Mouse (Mus musculus): ENCODE data around the gene Nfatc2ip.

Nfatc2ip gene

GRCm38 (mm10) chr7:126354738-126355614 lies 41.6 kb downstream of the Nfatc2ip start:
- POLR2A ChIA-PET, result interaction anchor here in 3 of 4 experiments (0.6 to 2.8 kb wide), 10 partner anchors 9 to 260 kb away, joined by 3 to 11 read pairs (median 4); partner anchors contain the start of gene Spns1 (in 3 of the 3)
- CTCF ChIA-PET, result interaction anchor here in 2 of 4 experiments (0.6 to 1.7 kb wide), 2 partner anchors 10 to 31 kb away, joined by 4 to 5 read pairs; no protein-coding TSS in a partner anchor

- CTCF ChIA-PET, result interaction anchor here in 2 of 4 experiments (0.6 to 0.8 kb wide), 2 partner anchors 9 to 16 kb away, joined by 3 to 5 read pairs; partner anchors contain the start of gene Lat (in 1 of the 2)
- POLR2A ChIA-PET, result interaction anchor here in 3 of 4 experiments (0.7 to 2.8 kb wide), 6 partner anchors 8 to 294 kb away, joined by 3 to 8 read pairs (median 4); partner anchors contain the start of gene Lat (in 2 of the 3)
Observed at GRCm38 (mm10) chr7:126353994-126354365, 42.6 kb downstream of the Nfatc2ip start.

DNA sequence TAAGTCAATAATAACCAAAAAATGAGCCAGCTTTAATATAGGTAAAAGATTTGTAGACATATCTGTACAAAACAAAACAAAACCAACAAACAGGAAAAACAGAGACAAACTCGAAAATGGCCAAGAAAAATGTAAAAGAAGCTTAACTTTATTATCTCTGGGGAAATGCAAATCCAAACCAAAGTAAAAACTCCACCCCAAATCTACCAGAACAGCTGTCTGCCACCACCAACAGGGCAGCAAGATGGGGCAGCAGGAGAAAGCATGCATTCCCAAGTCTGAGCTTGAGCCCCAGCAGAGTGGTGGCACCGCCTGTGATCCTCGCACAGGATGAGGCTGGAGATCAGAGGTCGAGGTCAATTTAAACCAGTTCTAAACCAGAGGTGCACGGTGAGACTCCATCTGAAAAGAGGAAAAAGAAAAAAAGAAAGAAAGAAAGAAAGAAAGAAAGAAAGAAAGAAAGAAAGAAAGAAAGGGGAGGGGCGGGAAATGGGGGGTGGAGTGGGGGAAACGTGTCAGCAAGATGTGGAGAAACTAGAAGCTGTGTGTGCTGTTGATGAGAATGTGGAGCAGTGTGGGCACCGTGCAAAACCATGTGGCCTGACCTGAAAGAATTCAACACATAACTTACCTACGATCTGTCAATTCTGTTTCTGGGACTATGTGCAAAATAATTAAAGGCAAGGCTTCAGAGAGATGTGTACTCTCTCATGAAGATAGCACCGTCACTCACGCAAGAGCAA lies 43.1 kb downstream of the Nfatc2ip start:
- CTCF ChIA-PET, result interaction anchor here in 1 of 4 experiments (0.8 kb wide), 1 partner anchor 16 kb away, joined by 3 read pairs; the partner anchor contains the start of gene Lat
- POLR2A ChIA-PET, result interaction anchor here in 3 of 4 experiments (0.6 to 2.8 kb wide), 7 partner anchors 8 to 295 kb away, joined by 3 to 8 read pairs (median 4); partner anchors contain the start of gene Lat (in 2 of the 3)

GRCm38 (mm10) chr7:126351419-126351951 lies 45.1 kb downstream of the Nfatc2ip start:
- ChIA-PET CTCF (interaction anchor here in 2 of 4 experiments (0.6 to 1.0 kb wide), 2 partner anchors 48 to 76 kb away, joined by 3 read pairs; no protein-coding TSS in a partner anchor), POLR2A (interaction anchor here (0.5 to 3.3 kb wide), 6 partner anchors 12 to 131 kb away, joined by 3 to 9 read pairs (median 5); partner anchors contain the start of gene Spns1 (in 1 of the 4))

DNA sequence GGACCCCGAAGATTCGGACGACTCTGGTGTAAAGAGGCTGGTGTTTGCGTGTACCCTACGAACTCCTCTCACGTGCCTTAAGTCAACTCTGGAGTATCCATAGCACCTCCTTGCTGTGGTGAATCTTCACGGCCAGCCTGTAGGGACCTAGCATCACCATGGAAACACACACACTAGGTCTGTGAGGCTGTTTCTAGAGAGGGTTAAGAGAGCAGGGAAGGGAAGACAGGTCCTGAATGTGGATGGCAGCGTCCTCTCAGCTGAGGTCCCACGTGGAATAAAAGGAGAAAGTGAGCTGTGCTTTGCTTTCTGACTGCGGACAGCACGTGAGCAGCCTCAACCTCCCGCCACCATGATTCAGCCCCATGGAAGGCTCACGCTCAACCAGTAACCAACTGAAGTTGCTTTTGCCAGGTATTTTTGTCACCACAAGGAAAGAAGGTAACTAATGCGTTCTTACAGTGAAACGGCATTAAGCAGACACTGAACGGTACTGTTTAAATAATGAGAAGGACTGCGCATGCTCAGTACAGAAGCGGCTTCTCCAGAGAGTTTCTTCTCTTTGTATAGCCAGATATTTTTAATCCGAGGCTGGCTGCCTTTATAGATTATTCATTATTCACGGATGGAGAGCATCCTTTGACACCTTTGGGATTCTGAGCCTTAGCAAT lies 45.7 kb downstream of the Nfatc2ip start:
- POLR2A ChIA-PET, result interaction anchor here (0.5 to 3.3 kb wide), 6 partner anchors 10 to 132 kb away, joined by 3 to 9 read pairs (median 6); no protein-coding TSS in a partner anchor
- CTCF ChIA-PET, result no interaction called here

DNA sequence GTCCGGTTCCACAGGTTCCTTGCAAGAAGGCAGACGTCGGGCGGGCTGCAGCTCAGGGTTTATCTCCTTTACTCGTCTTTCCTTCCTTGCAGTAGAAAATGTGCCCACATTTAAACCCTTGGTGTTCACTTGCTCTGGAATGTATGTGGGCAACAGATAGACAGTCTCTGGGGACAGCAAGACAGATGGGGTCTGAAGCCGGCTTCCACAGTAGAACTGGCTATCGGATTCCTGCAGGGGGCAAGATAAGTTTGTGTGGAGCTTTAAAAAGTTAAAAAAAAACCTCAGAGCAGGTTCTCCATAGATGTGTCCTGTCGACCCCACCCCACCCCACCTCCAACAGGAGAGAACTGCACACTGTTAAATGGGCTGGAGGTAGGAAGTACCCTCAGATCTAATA lies 48.2 kb downstream of the Nfatc2ip start:
- ChIA-PET POLR2A (interaction anchor here (0.5 to 2.7 kb wide), 12 partner anchors 9 to 145 kb away, joined by 3 to 11 read pairs (median 3); partner anchors contain the start of gene Spns1 (in 1 of the 4)), CTCF (interaction anchor here in 3 of 4 experiments (0.5 to 1.6 kb wide), 5 partner anchors 8 to 29 kb away, joined by 3 to 7 read pairs (median 4); partner anchors contain the start of gene Spns1 (in 1 of the 3))

GRCm38 (mm10) chr7:126347098-126347497 lies 49.4 kb downstream of the Nfatc2ip start:
- ChIA-PET POLR2A (interaction anchor here in 2 of 4 experiments (1.3 to 4.6 kb wide), 4 partner anchors 8 to 145 kb away, joined by 3 to 22 read pairs (median 10); partner anchors contain the start of gene Spns1 (in 1 of the 2)), CTCF (interaction anchor here in 2 of 4 experiments (0.6 to 1.0 kb wide), 3 partner anchors 29 to 764 kb away, joined by 3 to 4 read pairs (median 3); partner anchors contain the start of gene Spns1 (in 1 of the 2))

GRCm38 (mm10) chr7:126345969-126346368 lies 50.6 kb downstream of the Nfatc2ip start:
- ChIA-PET CTCF (interaction anchor here (0.6 to 1.2 kb wide), 7 partner anchors 11 to 1161 kb away, joined by 3 to 4 read pairs (median 3); no protein-coding TSS in a partner anchor), POLR2A (interaction anchor here in 3 of 4 experiments (0.7 to 4.6 kb wide), 13 partner anchors 9 to 146 kb away, joined by 3 to 22 read pairs (median 4); partner anchors contain the start of genes Spns1 (in 2 of the 3), Lat (in 1 of the 3) and Nfatc2ip (in 1 of the 3))

DNA sequence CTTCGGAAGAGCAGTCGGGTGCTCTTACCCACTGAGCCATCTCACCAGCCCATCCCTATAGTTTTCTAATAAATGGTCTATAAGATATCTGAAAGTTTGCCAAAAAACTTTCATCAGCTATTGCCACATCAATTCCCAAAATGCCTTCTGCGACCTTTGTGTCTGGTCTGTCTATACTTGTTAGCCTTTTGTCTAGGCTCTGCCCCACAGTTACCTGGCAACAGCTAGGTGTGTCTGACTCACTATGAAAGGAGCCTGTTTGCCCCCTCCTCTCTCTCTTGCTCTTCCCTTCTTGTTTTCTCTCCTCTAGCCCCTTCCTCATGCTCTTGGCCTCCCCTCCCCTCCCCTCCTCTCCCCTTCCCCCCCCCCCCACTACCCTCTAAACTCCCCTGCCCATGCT lies 51.0 kb downstream of the Nfatc2ip start:
- CTCF ChIA-PET, result interaction anchor here in 3 of 4 experiments (0.6 to 1.2 kb wide), 7 partner anchors 9 to 1162 kb away, joined by 3 to 5 read pairs (median 3); no protein-coding TSS in a partner anchor
- POLR2A ChIA-PET, result interaction anchor here in 3 of 4 experiments (0.7 to 4.6 kb wide), 15 partner anchors 9 to 78 kb away, joined by 3 to 22 read pairs (median 5); partner anchors contain the start of genes Spns1 (in 2 of the 3), Lat (in 1 of the 3) and Nfatc2ip (in 1 of the 3)

DNA sequence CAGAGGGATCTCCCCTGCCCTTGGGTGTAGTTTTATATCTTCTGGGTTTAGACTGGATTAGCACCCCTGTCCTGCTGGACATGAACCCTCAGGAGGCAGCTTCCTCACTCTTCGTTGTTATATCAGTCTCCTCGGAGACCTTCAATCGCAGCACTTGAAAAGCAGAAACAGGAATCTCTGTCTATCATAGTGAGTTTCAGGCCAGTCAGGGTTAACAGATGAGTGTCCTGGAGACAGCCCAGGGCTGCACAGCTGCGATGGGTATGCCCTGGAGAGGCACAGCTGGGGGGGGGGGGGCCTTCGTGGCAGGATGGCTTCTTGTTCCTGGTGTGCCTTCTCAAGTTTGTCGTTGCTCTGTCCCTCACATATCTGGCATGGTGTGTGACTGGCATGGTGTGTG lies 55.6 kb downstream of the Nfatc2ip start:
- POLR2A ChIA-PET, result interaction anchor here in 1 of 4 experiments (0.8 to 2.3 kb wide), 4 partner anchors 10 to 33 kb away, joined by 4 to 15 read pairs (median 4); no protein-coding TSS in a partner anchor
- CTCF ChIA-PET, result interaction anchor here in 2 of 4 experiments (0.6 to 3.1 kb wide), 4 partner anchors 17 to 121 kb away, joined by 3 to 9 read pairs (median 3); partner anchors contain the start of gene Spns1 (in 1 of the 2)

GRCm38 (mm10) chr7:126340206-126340618 lies 56.3 kb downstream of the Nfatc2ip start:
- CTCF ChIA-PET, result interaction anchor here in 3 of 4 experiments (0.6 to 3.1 kb wide), 6 partner anchors 8 to 588 kb away, joined by 3 to 9 read pairs (median 4); partner anchors contain the start of gene Spns1 (in 1 of the 3)
- POLR2A ChIA-PET, result interaction anchor here (0.6 to 2.3 kb wide), 20 partner anchors 8 to 521 kb away, joined by 3 to 15 read pairs (median 4); partner anchors contain the start of gene Spns1 (in 2 of the 4)

DNA sequence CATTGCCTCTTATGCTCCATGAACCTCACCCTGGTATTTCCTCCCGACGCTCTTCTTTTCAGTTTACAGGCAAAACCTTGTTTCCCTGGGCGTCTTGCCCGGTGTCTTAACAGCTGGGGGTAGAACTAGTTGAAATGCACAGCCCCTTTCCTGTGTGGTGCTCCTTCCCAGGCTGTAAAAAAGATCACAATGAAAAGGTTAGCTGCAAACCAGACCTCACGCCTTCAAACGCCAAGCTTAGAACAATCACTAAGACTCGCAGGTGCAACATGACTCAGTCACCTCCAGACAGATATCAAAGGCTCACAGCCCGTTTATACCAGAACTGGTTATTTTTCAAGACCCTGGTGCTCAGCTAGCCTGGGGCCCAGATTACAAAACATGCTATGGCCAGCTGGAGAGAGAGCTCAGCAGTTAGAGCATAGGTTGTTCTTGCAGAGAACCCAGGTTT lies 57.0 kb downstream of the Nfatc2ip start:
- POLR2A ChIA-PET, result interaction anchor here (0.6 to 2.3 kb wide), 30 partner anchors 9 to 1593 kb away, joined by 3 to 19 read pairs (median 4); partner anchors contain the start of genes Spns1 (in 3 of the 4), Eif3c (in 1 of the 4) and Sh2b1 (in 1 of the 4)
- CTCF ChIA-PET, result interaction anchor here in 3 of 4 experiments (0.6 to 3.1 kb wide), 9 partner anchors 9 to 611 kb away, joined by 3 to 9 read pairs (median 4); partner anchors contain the start of gene Spns1 (in 2 of the 3)

DNA sequence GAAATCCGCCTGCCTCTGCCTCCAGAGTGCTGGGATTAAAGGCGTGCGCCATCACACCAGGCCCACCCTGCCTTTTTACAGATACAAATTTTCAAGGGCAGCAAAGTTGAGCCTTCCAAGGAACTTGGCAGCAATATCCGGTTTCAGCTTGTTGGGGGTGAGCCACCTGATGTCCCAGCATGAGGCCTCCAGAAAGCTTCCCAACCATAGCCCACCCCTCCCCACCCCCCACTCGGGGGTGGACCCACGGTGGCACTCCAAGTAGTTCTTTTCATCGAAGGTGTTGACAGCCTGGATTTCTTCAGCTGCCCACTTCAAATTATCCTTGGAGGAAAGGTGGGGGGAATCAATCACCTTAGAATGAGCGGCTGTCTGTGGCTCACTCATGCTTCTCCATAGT lies 57.6 kb downstream of the Nfatc2ip start:
- CTCF ChIA-PET, result interaction anchor here in 3 of 4 experiments (0.6 to 3.1 kb wide), 9 partner anchors 9 to 612 kb away, joined by 3 to 9 read pairs (median 4); partner anchors contain the start of gene Spns1 (in 2 of the 3)
- POLR2A ChIA-PET, result interaction anchor here (0.7 to 2.3 kb wide), 26 partner anchors 9 to 1594 kb away, joined by 3 to 19 read pairs (median 4); partner anchors contain the start of genes Spns1 (in 2 of the 4), Eif3c (in 1 of the 4) and Sh2b1 (in 1 of the 4)

DNA sequence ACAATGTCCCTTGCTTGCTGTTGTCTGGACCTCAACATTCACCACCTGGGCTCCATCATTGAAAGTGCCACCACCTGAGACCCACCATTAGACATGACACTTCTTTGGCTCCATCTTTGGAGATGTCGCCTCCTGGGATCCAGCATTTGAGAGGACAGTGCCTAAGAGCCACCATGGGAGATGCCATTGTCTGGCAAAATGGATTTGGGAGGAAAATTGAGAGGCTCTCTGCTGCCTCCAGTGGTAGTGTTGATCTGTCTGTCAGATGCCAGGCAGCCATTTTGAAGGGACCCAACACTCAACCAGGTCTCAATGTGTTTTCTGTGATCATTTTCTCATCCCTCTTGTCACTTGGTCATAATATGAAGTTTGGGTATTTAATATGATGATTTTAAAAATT lies 61.0 kb downstream of the Nfatc2ip start:
- POLR2A ChIA-PET, result interaction anchor here in 2 of 4 experiments (0.5 to 0.9 kb wide), 2 partner anchors 9 to 122 kb away, joined by 3 to 4 read pairs; no protein-coding TSS in a partner anchor
- CTCF ChIA-PET, result no interaction called here
